Mouse (Mus musculus): ENCODE results near the gene Isoc2a.
"Not testable (repeated sequence)": the region's sequence is repeated elsewhere in the genome, so short reads cannot be mapped to it uniquely, and the experiment has no call there.

- TF ChIP-seq EP300, CTCF (IDR thresholded peaks at IDR 0.05; ENCODE audit: low read depth): not testable (repeated sequence)
Measured at GRCm38 (mm10) chr7:4879036-4879435, 2.1 kb downstream of the Isoc2a start.
